Mouse (Mus musculus): ENCODE data around the gene Nfkbib. TPM values are rescaled to one million over a fixed set of nuclear protein-coding genes. Genes with fewer than 3 reads are reported as not detected.
A peak's percentile ranks its signal among the peaks of the same experiment; 100 is the strongest.

Nfkbib gene
- total and polyA plus RNA-seq, 2 experiments from 2014 or later = 18.0 to 59.8 TPM

DNA sequence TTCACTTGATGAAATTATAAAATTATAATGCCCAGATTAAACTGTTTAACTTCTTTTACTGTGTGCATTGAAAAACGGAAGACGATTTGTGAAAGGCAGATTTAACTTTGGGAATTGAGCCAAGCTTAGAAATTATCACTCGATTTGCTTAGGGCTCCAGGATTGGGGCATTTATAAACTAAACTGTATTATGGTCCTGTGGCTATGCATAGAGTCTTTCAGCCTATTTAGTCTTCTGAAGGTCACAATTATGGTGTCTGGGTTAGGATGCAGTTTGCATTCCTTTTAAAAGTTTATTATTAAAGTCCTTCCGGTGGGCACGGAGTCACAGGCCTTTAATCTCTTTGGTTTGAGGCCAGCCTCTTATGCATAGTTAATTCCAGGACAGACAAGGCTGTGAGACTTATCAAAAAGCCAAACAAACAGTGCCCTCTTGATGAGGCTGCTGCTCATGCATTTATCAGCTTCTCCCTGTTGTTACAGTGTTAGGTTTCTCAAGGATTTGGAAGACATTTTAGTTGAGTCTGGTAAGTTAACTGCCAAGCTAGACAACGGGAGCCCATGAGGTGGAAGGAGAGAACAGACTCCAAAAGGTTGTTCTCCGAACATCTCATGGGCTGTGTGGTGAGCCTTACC lies 44.4 kb upstream of the Nfkbib start:
- peak overlapping the region; percentile 69 for H3K4me2 ChIP-seq (ENCODE audit: low read depth)
- H3K4me3 ChIP-seq (ENCODE audit: low read depth, low read length) = peak overlapping the region; percentile 97
- H3K9me3 ChIP-seq (ENCODE audit: low read length) = no peaks in the 10 kb centered on the region
- H3K4me1 ChIP-seq (ENCODE audit: insufficient read depth) = peaks cover 16% of the 10 kb centered on the region
- H3K27me3 ChIP-seq (ENCODE audit: insufficient read depth, low read length) = no peaks in the 10 kb centered on the region
- H3K27ac ChIP-seq (ENCODE audit: low read depth, low read length) = peak overlapping the region; percentile 99
- H3K36me3 ChIP-seq (ENCODE audit: insufficient read depth) = peaks cover 37% of the 10 kb centered on the region
- H3K9ac ChIP-seq = peak overlapping the region; percentile 96
- no peak for DNase-seq
- 8% methylated on average over 7 of the region's 7 CpGs for WGBS
- no peak for ATAC-seq
- TF ChIP-seq CTCF (IDR thresholded peaks at IDR 0.05; ENCODE audit: low read depth) = no peak

DNA sequence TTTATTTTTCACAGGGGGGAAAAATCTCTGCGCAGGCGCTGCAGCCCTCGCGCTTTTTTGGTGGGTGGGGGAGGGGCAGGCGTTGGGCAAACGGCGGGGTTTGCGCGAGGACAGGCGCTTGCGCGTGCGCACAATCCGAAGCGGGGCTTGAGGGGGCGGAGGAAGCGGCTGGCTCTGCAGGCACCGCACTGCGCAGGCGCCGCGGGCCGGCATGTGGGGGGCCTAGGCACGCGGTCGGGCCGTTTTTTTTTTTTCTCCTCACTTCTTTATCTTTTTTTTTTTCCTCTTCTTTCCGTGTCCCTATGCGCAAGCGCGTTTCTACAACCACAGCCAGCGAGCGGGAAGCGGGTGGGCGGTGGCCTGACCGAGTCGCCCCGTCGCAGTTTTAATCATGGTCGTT lies 43.9 kb upstream of the Nfkbib start:
- peaks cover 32% of the 10 kb centered on the region for H3K36me3 ChIP-seq (ENCODE audit: insufficient read depth)
- WGBS = under 1% methylated on average over 40 of the region's 40 CpGs
- H3K9me3 ChIP-seq (ENCODE audit: low read length) = no peaks in the 10 kb centered on the region
- peak overlapping the region; percentile 69 for H3K4me2 ChIP-seq (ENCODE audit: low read depth)
- H3K4me1 ChIP-seq (ENCODE audit: insufficient read depth) = peaks cover 16% of the 10 kb centered on the region
- ATAC-seq (peak; percentile 42), DNase-seq (peak; percentile 98)
- H3K9ac ChIP-seq = peak overlapping the region; percentile 96
- H3K4me3 ChIP-seq (ENCODE audit: low read depth, low read length) = peak overlapping the region; percentile 97
- TF ChIP-seq CTCF (IDR thresholded peaks at IDR 0.05; ENCODE audit: low read depth) = no peak
- peak overlapping the region; percentile 99 for H3K27ac ChIP-seq (ENCODE audit: low read depth, low read length)
- H3K27me3 ChIP-seq (ENCODE audit: insufficient read depth, low read length) = no peaks in the 10 kb centered on the region

DNA sequence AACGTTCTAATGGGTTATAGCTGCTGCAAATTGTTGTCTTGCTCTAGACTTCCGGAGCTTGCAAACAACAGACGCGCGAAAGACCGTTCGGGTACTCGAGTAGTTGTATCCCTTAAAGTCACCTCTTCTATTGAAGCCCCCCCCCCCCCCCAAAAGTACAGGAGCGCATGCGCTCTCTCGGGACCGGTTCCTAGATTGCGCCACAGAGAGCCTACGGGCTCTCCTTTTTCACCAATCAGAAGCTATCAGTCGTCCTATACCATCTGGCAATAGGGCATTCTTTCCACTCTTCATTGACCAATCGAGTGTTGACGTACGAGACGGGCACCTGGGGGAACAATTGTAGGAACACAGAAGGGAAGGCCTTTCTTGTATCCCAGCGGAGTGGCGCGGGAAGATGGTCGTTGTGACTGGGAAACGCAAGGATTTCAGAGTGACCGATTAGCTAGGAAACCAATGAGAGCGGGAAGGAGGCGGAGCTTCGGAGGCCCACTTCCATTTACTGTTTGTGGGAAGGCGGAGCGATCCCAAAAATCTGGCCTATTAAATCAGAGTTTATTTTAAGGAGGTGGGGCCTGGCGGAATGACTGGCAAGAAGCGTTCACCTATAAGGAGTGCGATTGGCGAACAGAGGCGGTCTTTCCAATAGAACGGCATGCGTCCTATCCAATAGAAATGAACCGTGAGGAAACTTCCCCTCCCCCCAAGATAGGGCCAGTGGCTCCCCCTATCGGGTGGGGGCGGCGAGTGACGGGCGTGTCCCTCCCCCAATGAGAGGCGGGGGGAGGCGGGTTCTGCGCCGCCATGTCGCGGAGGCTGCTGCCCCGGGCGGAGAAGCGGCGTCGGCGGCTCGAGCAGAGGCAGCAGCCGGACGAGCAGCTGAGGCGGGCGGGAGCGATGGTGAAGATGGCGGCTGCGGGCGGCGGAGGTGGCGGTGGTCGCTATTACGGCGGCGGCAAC lies 43.1 kb upstream of the Nfkbib start:
- under 1% methylated on average over 67 of the region's 70 CpGs for WGBS
- DNase-seq (peak; percentile 99), ATAC-seq (peak; percentile 93)
- no peaks in the 10 kb centered on the region for H3K27me3 ChIP-seq (ENCODE audit: insufficient read depth, low read length)
- peak overlapping the region; percentile 97 for H3K4me3 ChIP-seq (ENCODE audit: low read depth, low read length)
- H3K4me1 ChIP-seq (ENCODE audit: insufficient read depth) = peaks cover 16% of the 10 kb centered on the region
- H3K4me2 ChIP-seq (ENCODE audit: low read depth) = peak overlapping the region; percentile 95
- peaks cover 23% of the 10 kb centered on the region for H3K36me3 ChIP-seq (ENCODE audit: insufficient read depth)
- H3K27ac ChIP-seq (ENCODE audit: low read depth, low read length) = peak overlapping the region; percentile 99
- peak overlapping the region; percentile 96 for H3K9ac ChIP-seq
- no peaks in the 10 kb centered on the region for H3K9me3 ChIP-seq (ENCODE audit: low read length)
- TF ChIP-seq CTCF (IDR thresholded peaks at IDR 0.05; ENCODE audit: low read depth) = peak; percentile 72

DNA sequence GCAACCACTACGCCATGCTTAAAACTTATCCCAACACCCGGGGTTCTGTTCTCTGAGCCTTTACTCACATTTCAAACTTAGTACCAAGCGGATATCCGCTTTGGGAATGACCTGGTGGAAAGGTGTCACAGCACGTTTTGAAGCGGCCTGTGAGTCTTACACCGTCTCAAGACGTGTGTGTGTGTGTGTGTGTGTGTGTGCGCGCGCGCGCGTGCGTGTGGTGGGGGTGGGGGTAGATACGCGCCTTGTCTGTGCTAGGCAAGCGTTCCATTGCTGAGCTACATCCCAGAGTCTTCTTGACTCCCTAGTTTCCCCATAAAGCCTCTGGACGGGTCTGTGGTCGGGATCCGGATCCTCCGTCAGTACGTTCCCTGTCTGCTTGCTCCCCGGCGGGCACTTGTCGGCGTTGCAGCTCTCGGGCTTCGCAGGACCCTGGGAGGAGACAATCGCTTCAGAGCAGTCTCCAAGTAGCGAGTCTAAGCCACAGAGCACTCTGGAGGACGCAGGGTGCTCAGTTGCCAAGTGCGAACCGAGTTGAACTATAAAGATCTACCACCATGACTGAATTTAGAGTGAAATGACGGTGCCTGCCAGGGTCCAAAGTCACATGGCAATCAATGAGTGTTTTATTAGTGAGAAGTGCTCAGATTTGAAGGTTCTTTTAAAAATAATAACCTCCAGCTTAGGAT lies 42.2 kb upstream of the Nfkbib start:
- H3K36me3 ChIP-seq (ENCODE audit: insufficient read depth) = peaks cover 15% of the 10 kb centered on the region
- peak overlapping the region; percentile 99 for H3K27ac ChIP-seq (ENCODE audit: low read depth, low read length)
- no peaks in the 10 kb centered on the region for H3K9me3 ChIP-seq (ENCODE audit: low read length)
- H3K4me3 ChIP-seq (ENCODE audit: low read depth, low read length) = peak overlapping the region; percentile 90
- no peaks in the 10 kb centered on the region for H3K27me3 ChIP-seq (ENCODE audit: insufficient read depth, low read length)
- peak overlapping the region; percentile 95 for H3K4me2 ChIP-seq (ENCODE audit: low read depth)
- H3K4me1 ChIP-seq (ENCODE audit: insufficient read depth) = peaks cover 16% of the 10 kb centered on the region
- peak; percentile 4; the same call in 1 of the 2 replicates for ATAC-seq
- no peak for DNase-seq
- H3K9ac ChIP-seq = peak overlapping the region; percentile 83
- 1% methylated on average over 35 of the region's 35 CpGs for WGBS
- TF ChIP-seq CTCF (IDR thresholded peaks at IDR 0.05; ENCODE audit: low read depth) = peak; percentile 1; the same call in 1 of the 2 replicates

DNA sequence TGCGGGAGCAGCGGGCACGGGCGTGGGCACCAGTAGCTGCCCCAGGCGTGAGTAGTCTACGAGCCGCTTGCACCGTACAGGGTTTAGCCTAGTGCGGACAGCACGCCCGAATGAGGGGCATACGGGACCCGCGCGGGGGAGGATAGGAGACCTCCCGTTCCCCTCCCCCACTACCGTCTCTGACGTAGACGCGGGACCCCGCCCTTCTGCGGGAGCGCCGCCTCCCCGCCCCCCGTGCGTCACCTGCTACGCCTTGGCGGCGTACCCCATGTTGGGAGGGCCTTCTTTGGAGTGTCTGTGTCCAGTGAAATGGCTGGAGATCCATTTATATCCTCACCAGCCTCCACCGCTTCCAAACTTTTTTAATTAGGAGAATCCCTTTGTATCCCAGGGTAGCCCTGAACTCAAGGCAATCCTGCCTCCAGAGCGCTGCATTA lies 41.7 kb upstream of the Nfkbib start:
- peak overlapping the region; percentile 90 for H3K4me3 ChIP-seq (ENCODE audit: low read depth, low read length)
- no peak for TF ChIP-seq CTCF (IDR thresholded peaks at IDR 0.05; ENCODE audit: low read depth)
- H3K9ac ChIP-seq = peak overlapping the region; percentile 83
- H3K27me3 ChIP-seq (ENCODE audit: insufficient read depth, low read length) = no peaks in the 10 kb centered on the region
- H3K4me2 ChIP-seq (ENCODE audit: low read depth) = peak overlapping the region; percentile 95
- no peaks in the 10 kb centered on the region for H3K9me3 ChIP-seq (ENCODE audit: low read length)
- H3K27ac ChIP-seq (ENCODE audit: low read depth, low read length) = peak overlapping the region; percentile 99
- peaks cover 9% of the 10 kb centered on the region for H3K36me3 ChIP-seq (ENCODE audit: insufficient read depth)
- peak; percentile 36 for ATAC-seq
- H3K4me1 ChIP-seq (ENCODE audit: insufficient read depth) = peaks cover 16% of the 10 kb centered on the region
- DNase-seq = peak; percentile 96
- under 1% methylated on average over 30 of the region's 32 CpGs for WGBS

DNA sequence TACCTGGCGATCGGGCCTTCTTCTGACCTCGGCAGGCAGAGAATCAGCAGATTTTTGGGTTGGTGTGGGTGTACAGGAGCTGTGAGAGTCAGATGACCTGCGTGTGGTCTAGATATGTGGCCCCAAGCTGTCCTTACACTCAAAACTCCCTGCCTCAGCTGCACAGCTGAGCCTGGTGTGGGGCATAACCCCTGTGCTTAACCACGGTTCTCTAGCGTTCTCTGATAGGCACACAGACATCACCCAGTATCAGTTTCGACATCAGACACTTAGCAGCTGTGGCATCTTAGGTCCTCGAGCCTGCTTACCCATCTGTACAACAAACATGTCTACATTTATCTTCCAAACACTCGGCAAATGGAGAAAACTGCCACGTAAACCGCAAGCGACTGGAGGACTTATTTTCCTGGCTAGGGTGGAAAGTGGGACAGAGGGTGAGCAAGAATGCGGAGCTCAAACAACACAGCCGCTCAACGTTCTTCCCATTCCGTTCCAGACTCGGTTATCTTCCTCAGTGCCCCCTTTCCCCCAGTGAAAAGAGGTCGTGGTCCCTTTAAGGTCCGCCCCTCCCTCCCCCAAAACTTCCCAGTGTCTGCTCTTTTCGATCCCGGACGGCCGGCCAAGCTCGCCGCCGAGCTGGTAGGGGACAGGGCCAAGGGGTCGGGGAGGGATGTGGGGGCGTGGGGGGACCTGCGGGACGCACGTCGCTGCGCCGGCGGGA lies 41.1 kb upstream of the Nfkbib start, which contains the start of gene Hnrnpl:
Gene Hnrnpl (plus strand): TSS at position 321 of the 721 bp plus-strand sequence.
- H3K9ac ChIP-seq = peak within 1 kb of the TSS; percentile 83
- peak; percentile 72 for DNase-seq
- no peak for TF ChIP-seq CTCF (IDR thresholded peaks at IDR 0.05; ENCODE audit: low read depth)
- peaks cover 3% of the 10 kb centered on the region for H3K36me3 ChIP-seq (ENCODE audit: insufficient read depth)
- ATAC-seq = no peak
- H3K27ac ChIP-seq (ENCODE audit: low read depth, low read length) = peak within 1 kb of the TSS; percentile 99
- H3K4me3 ChIP-seq (ENCODE audit: low read depth, low read length) = peak within 1 kb of the TSS; percentile 90
- H3K4me2 ChIP-seq (ENCODE audit: low read depth) = peak within 1 kb of the TSS; percentile 95
- 4% methylated on average over 35 of the region's 35 CpGs for WGBS
- H3K27me3 ChIP-seq (ENCODE audit: insufficient read depth, low read length) = no peaks in the 10 kb centered on the region
- peaks cover 16% of the 10 kb centered on the region for H3K4me1 ChIP-seq (ENCODE audit: insufficient read depth)
- H3K9me3 ChIP-seq (ENCODE audit: low read length) = no peaks in the 10 kb centered on the region
